Mouse (Mus musculus) cerebellum, adult 2 months (tissue): ENCODE results near the gene Ccdc32. TPM values are rescaled to one million over a fixed set of nuclear protein-coding genes. Genes with fewer than 3 reads are reported as not detected.

Experiments used
- DNase-seq, 2 experiments: peaks; one replicate each; pipeline ENCODE4 v3.0.0; 2021
- H3K27ac ChIP-seq: fragments of 200-500 bp; 2 replicates; pipeline ENCODE4 v1.5.1; 2012; ENCODE audit warnings: low read length, control low read depth, inconsistent platforms; ENCODE audit not compliant: insufficient read depth
- H3K27me3 ChIP-seq: fragments of 200-500 bp; 2 replicates; pipeline ENCODE4 v1.6.1; 2012; ENCODE audit warnings: inconsistent platforms, mild to moderate bottlenecking, low read length, moderate library complexity; ENCODE audit not compliant: control insufficient read depth, insufficient read depth
- H3K4me1 ChIP-seq: fragments of 200-500 bp; 2 replicates; pipeline ENCODE4 v1.6.1; 2011; ENCODE audit warnings: low read length; ENCODE audit not compliant: control insufficient read depth, insufficient read depth
- H3K4me3 ChIP-seq: fragments of 200-500 bp; replicated peaks from 2 replicates; pipeline ENCODE3; 2011; ENCODE audit warnings: mild to moderate bottlenecking, low read depth, low read length, control low read depth; ENCODE audit not compliant: insufficient read depth
- CTCF ChIP-seq: fragments of 200-500 bp; IDR thresholded peaks from 2 replicates; pipeline ENCODE4 v1.5.1; 2011; ENCODE audit warnings: low read depth, mild to moderate bottlenecking, control low read depth, low read length, moderate library complexity, borderline replicate concordance; ENCODE audit not compliant: insufficient read depth
- POLR2A ChIP-seq: fragments of 200-500 bp; IDR thresholded peaks from 2 replicates; pipeline ENCODE4 v1.6.1; 2011; ENCODE audit warnings: low read length, control low read depth, borderline replicate concordance; ENCODE audit not compliant: insufficient read depth
- WGBS: fragments of 180-500 bp; shearing (Covaris S2); methylation state at CpG from one replicate; pipeline ENCODE4 v1.1.7; 2018; 5-methylcytosine and 5-hydroxymethylcytosine counted together
- polyA plus RNA-seq: library from polyadenylated mRNA; depleted of rRNA; stranded (reverse); fragments of >200 nt; gene quantifications from 2 replicates; pipeline ENCODE4 v1.2.3, GENCODE M21; 2012; rRNA removed

The Ccdc32 gene
- polyA plus RNA-seq, 1 experiment, result 34.3 TPM

- TF ChIP-seq POLR2A (no peak), CTCF (no peak)
- H3K27me3 ChIP-seq, result no peaks in the 10 kb centered on the region
- no peak overlapping the region for H3K27ac ChIP-seq
- no peak overlapping the region for H3K4me3 ChIP-seq
- WGBS, result 93% methylated on average over 11 of the region's 11 CpGs
- DNase-seq, result no peak
- H3K4me1 ChIP-seq, result no peaks in the 10 kb centered on the region
Observed at GRCm38 (mm10) chr2:118969585-118970147, 59.5 kb downstream of the Ccdc32 start.

Other genes with a start within 250 kb of the Ccdc32 start
- gene Disp2, start 249.7 kb downstream of the Ccdc32 start, polyA plus RNA-seq, result 212 and 227 TPM in 2 replicates
- gene Knstrn, start 215.4 kb downstream of the Ccdc32 start, polyA plus RNA-seq, result 1.6 and 2.1 TPM in 2 replicates
- 128 and 134 TPM in 2 replicates for gene Ivd, start 167.4 kb downstream of the Ccdc32 start, polyA plus RNA-seq
- gene Bahd1, start 129.0 kb downstream of the Ccdc32 start, polyA plus RNA-seq, result 16.6 and 16.7 TPM in 2 replicates
- 4.2 and 4.4 TPM in 2 replicates for gene Chst14, start 102.9 kb downstream of the Ccdc32 start, polyA plus RNA-seq
- 5.5 and 6.2 TPM in 2 replicates for gene Rpusd2, start 5.4 kb upstream of the Ccdc32 start, polyA plus RNA-seq
- 0.02 and 0.03 TPM in 2 replicates for gene Knl1, start 17.7 kb upstream of the Ccdc32 start, polyA plus RNA-seq
- 3.0 and 3.3 TPM in 2 replicates for gene Rad51, start 83.4 kb upstream of the Ccdc32 start, polyA plus RNA-seq
- 95.0 and 104 TPM in 2 replicates for gene Rmdn3, start 127.6 kb upstream of the Ccdc32 start, polyA plus RNA-seq
- 7.5 and 9.6 TPM in 2 replicates for gene Gchfr, start 138.4 kb upstream of the Ccdc32 start, polyA plus RNA-seq
- gene Gm14137, start 145.1 kb upstream of the Ccdc32 start, polyA plus RNA-seq, result not detected in 2 replicates
- gene Zfyve19, start 179.2 kb upstream of the Ccdc32 start, polyA plus RNA-seq, result 62.7 and 65.6 TPM in 2 replicates
- gene Dnajc17, start 179.4 kb upstream of the Ccdc32 start, polyA plus RNA-seq, result 23.0 and 23.7 TPM in 2 replicates
- gene Ppp1r14d, start 200.5 kb upstream of the Ccdc32 start, polyA plus RNA-seq, result not detected in 2 replicates
- gene Spint1, start 208.0 kb upstream of the Ccdc32 start, polyA plus RNA-seq, result 0.61 and 1.2 TPM in 2 replicates
- gene Rhov, start 241.9 kb upstream of the Ccdc32 start, polyA plus RNA-seq, result 8.4 and 10.4 TPM in 2 replicates